Mouse (Mus musculus) G1E (cell line): ENCODE measurements around the gene Il1rl2. TPM values are rescaled to one million over a fixed set of nuclear protein-coding genes. Genes with fewer than 3 reads are reported as not detected.

Experiments used
- ATAC-seq: 2 replicates; pipeline ENCODE4 v1.8.0; 2016; ENCODE audit warnings: mild to moderate bottlenecking; ENCODE audit not compliant: insufficient number of reproducible peaks, poor library complexity, low FRiP score, severe bottlenecking; ENCODE audit errors: extremely low read depth
- DNase-seq: peaks from one replicate; pipeline ENCODE4 v3.0.0; 2012; ENCODE audit warnings: low spot score
- H3K27me3 ChIP-seq: 2 replicates; pipeline ENCODE4 v1.6.1; 2012; ENCODE audit warnings: mild to moderate bottlenecking, low read length, inconsistent platforms; ENCODE audit not compliant: insufficient read depth
- H3K36me3 ChIP-seq: replicated peaks from 2 replicates; pipeline ENCODE3; 2012; ENCODE audit warnings: mild to moderate bottlenecking, inconsistent platforms
- H3K4me1 ChIP-seq: 2 replicates; pipeline ENCODE4 v1.6.1; 2012; ENCODE audit warnings: low read depth, low read length, inconsistent platforms, mixed read lengths; ENCODE audit not compliant: insufficient read depth
- H3K4me3 ChIP-seq: 2 replicates; pipeline ENCODE4 v1.5.1; 2012; ENCODE audit warnings: low read depth, mild to moderate bottlenecking, inconsistent platforms, low read length, moderate library complexity, mixed read lengths
- H3K9me3 ChIP-seq: replicated peaks from 2 replicates; pipeline ENCODE4 v1.6.1; 2012; ENCODE audit warnings: inconsistent platforms
- CTCF ChIP-seq: IDR thresholded peaks from 2 replicates; pipeline ENCODE4 v1.5.1; 2012; ENCODE audit warnings: low read depth, low read length, inconsistent platforms, mixed read lengths
- GATA1 ChIP-seq: IDR thresholded peaks from 2 replicates; pipeline ENCODE4 v1.6.1; 2012; ENCODE audit warnings: borderline replicate concordance, low read length, inconsistent platforms, mixed read lengths
- GATA2 ChIP-seq: IDR thresholded peaks from 2 replicates; pipeline ENCODE4 v1.6.1; 2012; ENCODE audit warnings: low read depth, low read length, inconsistent platforms, borderline replicate concordance
- POLR2AphosphoS5 ChIP-seq: IDR thresholded peaks from 2 replicates; pipeline ENCODE4 v1.6.1; 2012; ENCODE audit warnings: low read depth, low read length, inconsistent platforms; ENCODE audit not compliant: insufficient replicate concordance
- TAL1 ChIP-seq: conservative IDR thresholded peaks from 2 replicates; pipeline ENCODE4 v1.6.1; 2012; ENCODE audit warnings: low read depth, low read length, inconsistent platforms, mixed read lengths
- polyA plus RNA-seq: library from polyadenylated mRNA; stranded (reverse); fragments of >175 nt; gene quantifications from 2 replicates; pipeline ENCODE4 v1.2.3, GENCODE M21; 2012
- total RNA-seq, 2 experiments: library from RNA; stranded (forward) in 1 of 2; stranded (reverse) in 1 of 2; fragments of 200-1000 nt in 1 of 2; fragments of >200 nt in 1 of 2; fragmentation: Nextera tagmentation in 1 of 2; gene quantifications; 2 replicates each; pipeline ENCODE4 v1.2.3; 2014 to 2017

The Il1rl2 gene
- total and polyA plus RNA-seq, 3 experiments = 0.02 to 0.83 (median 0.33) TPM

GRCm38 (mm10) chr1:40355431-40355843, 31.0 kb downstream of the Il1rl2 start:
- TF ChIP-seq CTCF (no peak), TAL1 (0 out of 2 replicates have a peak, but pooled peaks have one; percentile 9)
- no peaks in the 10 kb centered on the region for H3K9me3 ChIP-seq
- H3K36me3 ChIP-seq = no peaks in the 10 kb centered on the region
- DNase-seq = no peak
- ATAC-seq = peak; percentile 10; the same call in 1 of the 2 replicates
- H3K4me3 ChIP-seq = no peak overlapping the region
- peaks cover 99% of the 10 kb centered on the region for H3K4me1 ChIP-seq
- H3K27me3 ChIP-seq = no peaks in the 10 kb centered on the region

GRCm38 (mm10) chr1:40355904-40356521, 31.6 kb downstream of the Il1rl2 start:
- no peak for DNase-seq
- Histone ChIP-seq H3K36me3 (no peaks in the 10 kb centered on the region), H3K4me3 (no peak overlapping the region; the same call in 1 of the 2 replicates), H3K27me3 (no peaks in the 10 kb centered on the region), H3K9me3 (no peaks in the 10 kb centered on the region), H3K4me1 (peaks cover 99% of the 10 kb centered on the region)
- ATAC-seq = no peak
- TF ChIP-seq GATA2 (no peak), TAL1 (peak; percentile 27; the same call in 1 of the 2 replicates)

- Histone ChIP-seq H3K4me3 (no peak overlapping the region), H3K27me3 (no peaks in the 10 kb centered on the region), H3K36me3 (no peaks in the 10 kb centered on the region), H3K9me3 (no peaks in the 10 kb centered on the region), H3K4me1 (peaks cover 99% of the 10 kb centered on the region)
- ATAC-seq (no peak), DNase-seq (no peak)
- TF ChIP-seq POLR2AphosphoS5 = no peak
- TF ChIP-seq CTCF = no peak
- no peak for TF ChIP-seq GATA1
- TF ChIP-seq GATA2 = no peak
- TF ChIP-seq TAL1 = no peak
These were observed 33.5 kb downstream of the Il1rl2 start for GRCm38 (mm10) chr1:40357921-40358320.

- peaks cover 99% of the 10 kb centered on the region for H3K4me1 ChIP-seq
- no peaks in the 10 kb centered on the region for H3K36me3 ChIP-seq
- H3K27me3 ChIP-seq = no peaks in the 10 kb centered on the region
- peak overlapping the region; percentile 13; the same call in 1 of the 2 replicates for H3K4me3 ChIP-seq
- TF ChIP-seq POLR2AphosphoS5 (no peak), CTCF (no peak), GATA1 (no peak), TAL1 (no peak), GATA2 (no peak)
- ATAC-seq (no peak), DNase-seq (no peak)
- H3K9me3 ChIP-seq = no peaks in the 10 kb centered on the region
These were observed 33.9 kb downstream of the Il1rl2 start for GRCm38 (mm10) chr1:40358351-40358750.

- Histone ChIP-seq H3K36me3 (no peaks in the 10 kb centered on the region), H3K27me3 (no peaks in the 10 kb centered on the region), H3K4me1 (peaks cover 98% of the 10 kb centered on the region), H3K4me3 (peak overlapping the region; percentile 13; the same call in 1 of the 2 replicates), H3K9me3 (no peaks in the 10 kb centered on the region)
- ATAC-seq (peak; percentile 74), DNase-seq (peak; percentile 54)
- TF ChIP-seq POLR2AphosphoS5 (no peak), CTCF (no peak), GATA1 (no peak), GATA2 (no peak), TAL1 (no peak; the same call in none of the 2 replicates)
These were observed 34.4 kb downstream of the Il1rl2 start for GRCm38 (mm10) chr1:40358771-40359181.

- no peaks in the 10 kb centered on the region for H3K36me3 ChIP-seq
- DNase-seq = no peak
- H3K4me1 ChIP-seq = peaks cover 98% of the 10 kb centered on the region
- no peaks in the 10 kb centered on the region for H3K9me3 ChIP-seq
- TF ChIP-seq GATA2 (no peak), POLR2AphosphoS5 (no peak), TAL1 (peak; percentile 69), GATA1 (no peak), CTCF (no peak)
- H3K27me3 ChIP-seq = no peaks in the 10 kb centered on the region
- ATAC-seq = no peak
- H3K4me3 ChIP-seq = no peak overlapping the region; the same call in 1 of the 2 replicates
These were observed 35.3 kb downstream of the Il1rl2 start for GRCm38 (mm10) chr1:40359731-40360130.

GRCm38 (mm10) chr1:40360969-40361368, 36.6 kb downstream of the Il1rl2 start:
- no peaks in the 10 kb centered on the region for H3K27me3 ChIP-seq
- H3K36me3 ChIP-seq = no peaks in the 10 kb centered on the region
- ATAC-seq (peak; percentile 41), DNase-seq (no peak)
- H3K9me3 ChIP-seq = no peaks in the 10 kb centered on the region
- no peak overlapping the region; the same call in 1 of the 2 replicates for H3K4me3 ChIP-seq
- peaks cover 98% of the 10 kb centered on the region for H3K4me1 ChIP-seq
- no peak for TF ChIP-seq POLR2AphosphoS5
- TF ChIP-seq TAL1 = peak; percentile 62; the same call in 1 of the 2 replicates
